Mouse (Mus musculus): ENCODE measurements around the gene Coa4.

DNA sequence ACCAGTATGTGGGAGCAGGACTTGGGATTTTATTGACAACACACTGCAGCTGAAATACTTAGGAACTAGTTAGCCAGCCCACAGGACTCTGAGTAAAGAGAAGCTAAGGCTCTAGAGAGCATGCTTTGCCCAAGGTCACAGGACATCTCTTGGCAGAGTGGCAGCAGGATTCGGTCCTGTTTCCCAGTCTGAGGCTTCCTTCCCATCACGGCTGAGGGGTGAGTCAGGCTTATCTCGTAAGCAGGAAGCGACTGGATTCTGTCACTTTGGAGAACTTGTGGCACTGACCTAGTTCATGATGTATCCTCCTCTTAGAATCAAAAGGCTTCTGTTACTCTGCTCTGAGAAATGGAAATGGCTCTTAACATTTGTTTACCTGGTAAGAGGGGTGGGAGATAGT is 10.8 kb downstream of the Coa4 start:
- TF ChIP-seq GATA1 (IDR thresholded peaks at IDR 0.05; ENCODE audit: low read depth, low read length) (no peak), ELF1 (IDR thresholded peaks at IDR 0.05; ENCODE audit: low read depth, low read length) (no peak), USF1 (IDR thresholded peaks at IDR 0.05; ENCODE audit: low read depth, low read length) (no peak), USF2 (IDR thresholded peaks at IDR 0.05; ENCODE audit: borderline replicate concordance in 1 of 2, insufficient read depth in 1 of 2, low read depth in 1 of 2, low read length in 2 of 2) (no peak), MAZ (IDR thresholded peaks at IDR 0.05; ENCODE audit: low read depth, low read length) (no peak), CTCF (IDR thresholded peaks at IDR 0.05 in 2 of 3, conservative IDR thresholded peaks at IDR 0.05 in 1 of 3; ENCODE audit: control insufficient read depth in 1 of 3, insufficient read depth in 1 of 3, low read depth in 2 of 3, low read length in 3 of 3, poor library complexity in 1 of 3, severe bottlenecking in 1 of 3) (no peak), KAT2A (conservative IDR thresholded peaks at IDR 0.05; ENCODE audit: low read depth, low read length) (no peak), HCFC1 (IDR thresholded peaks at IDR 0.05; ENCODE audit: low read depth, low read length) (no peak), RAD21 (IDR thresholded peaks at IDR 0.05; ENCODE audit: low read depth, low read length) (no peak), POLR2A (IDR thresholded peaks at IDR 0.05; ENCODE audit: control insufficient read depth in 1 of 2, insufficient read depth in 1 of 2, low read depth in 1 of 2, low read length in 2 of 2, poor library complexity in 1 of 2) (no peak), TCF12 (IDR thresholded peaks at IDR 0.05; ENCODE audit: low read depth, low read length) (no peak)
